In genomic region chr7:141060426-141061242, GRCm38 (mm10) we compare ENCODE assay signal across 8 mouse cellular contexts. TPM values are rescaled to one million over a fixed set of nuclear protein-coding genes. Genes with fewer than 3 reads are reported as not detected.
DNase-seq lines count a peak whose midpoint lies in the region; ATAC-seq lines count a peak whose summit lies in the region.

TSS of gene B4galnt4 (plus strand) at chr7:141061104.

- peak; percentile 88 for DNase-seq in MN1 (ENCODE audit: low spot score)
- peak; percentile 91 for DNase-seq in cerebellum, adult 11 months
- peak; percentile 96 for DNase-seq in forebrain, embryonic 14.5 days (ENCODE audit: low spot score)
- DNase-seq in heart, postnatal 25 days (ENCODE audit: low spot score), result peak; percentile 40
- peak; percentile 92 to 96 for DNase-seq in layer of hippocampus, adult 18-20 months (ENCODE audit: low spot score in 2 of 2)
- peak; percentile 43 for DNase-seq in thymus, postnatal 25 days

- peak within 1 kb of the TSS; percentile 94 for H3K4me3 ChIP-seq in forebrain, embryonic 14.5 days (ENCODE audit: low read depth, low read length)
- peak within 1 kb of the TSS; percentile 52 for H3K4me3 ChIP-seq in liver, embryonic 16.5 days (ENCODE audit: low read depth, low read length)
- peak within 1 kb of the TSS; percentile 90 for H3K4me3 ChIP-seq in neural tube, embryonic 13.5 days

- H3K27me3 ChIP-seq in forebrain, embryonic 14.5 days (replicated peaks; ENCODE audit: control insufficient read depth, insufficient read depth, low read length), result no peaks in the 10 kb centered on the region
- H3K27me3 ChIP-seq in liver, embryonic 16.5 days (ENCODE audit: control insufficient read depth, insufficient read depth, low read depth, low read length), result peaks cover 50% of the 10 kb centered on the region
- H3K27me3 ChIP-seq in neural tube, embryonic 13.5 days, result no peaks in the 10 kb centered on the region

- peak within 1 kb of the TSS; percentile 97 for H3K9ac ChIP-seq in forebrain, embryonic 14.5 days (ENCODE audit: low read length)
- H3K9ac ChIP-seq in liver, embryonic 16.5 days (ENCODE audit: low read depth, low read length), result no peak within 1 kb of the TSS
- H3K9ac ChIP-seq in neural tube, embryonic 13.5 days, result peak within 1 kb of the TSS; percentile 98

- no peaks in the 10 kb centered on the region for H3K9me3 ChIP-seq in forebrain, embryonic 14.5 days (replicated peaks; ENCODE audit: control insufficient read depth, low read length)
- no peaks in the 10 kb centered on the region for H3K9me3 ChIP-seq in liver, embryonic 16.5 days (replicated peaks; ENCODE audit: control insufficient read depth, low read length)
- no peaks in the 10 kb centered on the region for H3K9me3 ChIP-seq in neural tube, embryonic 13.5 days

- WGBS in forebrain, embryonic 14.5 days, result under 1% methylated on average over 67 of the region's 72 CpGs
- 1% methylated on average over 72 of the region's 72 CpGs for WGBS in liver, embryonic 16.5 days (ENCODE audit: insufficient replicate concordance)
- WGBS in neural tube, embryonic 13.5 days, result under 1% methylated on average over 68 of the region's 72 CpGs

- peak; percentile 99 for ATAC-seq in forebrain, embryonic 14.5 days
- peak; percentile 57 for ATAC-seq in liver, embryonic 16.5 days (ENCODE audit: low read depth)
- ATAC-seq in neural tube, embryonic 13.5 days (ENCODE audit: low read depth), result peak; percentile 99

- intact Hi-C loops in heart, postnatal 25 days (cut with DNase I), result no loop called here

- H3K36me3 ChIP-seq in forebrain, embryonic 14.5 days (ENCODE audit: control insufficient read depth, insufficient read depth, low read length), result peaks cover 21% of the 10 kb centered on the region
- no peaks in the 10 kb centered on the region for H3K36me3 ChIP-seq in liver, embryonic 16.5 days (ENCODE audit: control insufficient read depth, insufficient read depth)
- peaks cover 26% of the 10 kb centered on the region for H3K36me3 ChIP-seq in neural tube, embryonic 13.5 days

- peak within 1 kb of the TSS; percentile 82 for H3K4me2 ChIP-seq in forebrain, embryonic 14.5 days (ENCODE audit: low read length)
- H3K4me2 ChIP-seq in liver, embryonic 16.5 days (ENCODE audit: low read depth, low read length), result peak within 1 kb of the TSS; percentile 71
- peak within 1 kb of the TSS; percentile 75 for H3K4me2 ChIP-seq in neural tube, embryonic 13.5 days

- H3K27ac ChIP-seq in forebrain, embryonic 14.5 days (ENCODE audit: low read depth, low read length), result peak within 1 kb of the TSS; percentile 80
- no peak within 1 kb of the TSS for H3K27ac ChIP-seq in liver, embryonic 16.5 days (ENCODE audit: low read length)
- H3K27ac ChIP-seq in neural tube, embryonic 13.5 days (replicated peaks), result peak within 1 kb of the TSS; percentile 94

- H3K4me1 ChIP-seq in forebrain, embryonic 14.5 days (ENCODE audit: control insufficient read depth, insufficient read depth, low read length), result peaks cover 17% of the 10 kb centered on the region; the same call in 1 of the 2 replicates
- H3K4me1 ChIP-seq in liver, embryonic 16.5 days (ENCODE audit: control insufficient read depth, low read depth, low read length), result peaks cover 17% of the 10 kb centered on the region
- H3K4me1 ChIP-seq in neural tube, embryonic 13.5 days (replicated peaks), result peaks cover 38% of the 10 kb centered on the region

RNA-seq across cellular contexts. Expression of gene B4galnt4, which starts in this region (rescaled TPM):
- polyA plus RNA-seq in forebrain, embryonic 14.5 days (2014; fragmentation: Nextera tagmentation; extraction: Ambion mirVana), result 29.1 and 29.5 TPM in 2 replicates
- total RNA-seq in heart, postnatal 25 days (2021), result under 1 TPM in 1 of 2 experiments, not detected in 1; 0.08 TPM
- 10 to 100 TPM; 84.2 to 86.8 TPM for total RNA-seq in layer of hippocampus, adult 18-20 months (2021)
- 0.35 and 0.37 TPM in 2 replicates for polyA plus RNA-seq in liver, embryonic 16.5 days (2015; fragmentation: Nextera tagmentation; extraction: Ambion mirVana)
- 39.2 and 41.0 TPM in 2 replicates for polyA plus RNA-seq in neural tube, embryonic 13.5 days (2015; fragmentation: Nextera tagmentation; extraction: Ambion mirVana)

Comparison
In these comparisons a context has a peak if more than half of its experiments do, and no peak if none do; other contexts are left out.
1. RNA of gene B4galnt4 (total RNA-seq): 84.2 to 86.8 TPM in layer of hippocampus, adult 18-20 months; 0.08 TPM in heart, postnatal 25 days; every median in the first group is over 10 times any median in the second.
2. RNA of gene B4galnt4 (polyA plus RNA-seq): 39.2 to 41.0 TPM in neural tube, embryonic 13.5 days and 29.1 to 29.5 TPM in forebrain, embryonic 14.5 days; 0.35 to 0.37 TPM in liver, embryonic 16.5 days; every median in the first group is over 10 times any median in the second.
3. Peak in DNase-seq in heart, postnatal 25 days; RNA of the gene not detected or under 1 TPM.
4. Peak in ATAC-seq, H3K4me3 ChIP-seq and H3K4me2 ChIP-seq in liver, embryonic 16.5 days; RNA of the gene not detected or under 1 TPM.
5. DNase-seq: peak in every context shown above with its lines; median percentile 96 in forebrain, embryonic 14.5 days; 94 in layer of hippocampus, adult 18-20 months; 91 in cerebellum, adult 11 months; 88 in MN1; 43 in thymus, postnatal 25 days; 40 in heart, postnatal 25 days.
6. Peak in every context shown above with its lines, with median percentiles within 50 percentile points of each other: ATAC-seq, H3K4me2 ChIP-seq and H3K4me3 ChIP-seq.